Mouse (Mus musculus) natural killer cell, adult 2 months (primary cell): ENCODE data around the gene Olfr520.
"Not testable (repeated sequence)": the region's sequence is repeated elsewhere in the genome, so short reads cannot be mapped to it uniquely, and the experiment has no call there.

Experiments used
- DNase-seq, 2 experiments: peaks; one replicate each; pipeline ENCODE4 v3.0.0; 2022; ENCODE audit warnings: low spot score in 2 of 2

Olfr520 gene

DNA sequence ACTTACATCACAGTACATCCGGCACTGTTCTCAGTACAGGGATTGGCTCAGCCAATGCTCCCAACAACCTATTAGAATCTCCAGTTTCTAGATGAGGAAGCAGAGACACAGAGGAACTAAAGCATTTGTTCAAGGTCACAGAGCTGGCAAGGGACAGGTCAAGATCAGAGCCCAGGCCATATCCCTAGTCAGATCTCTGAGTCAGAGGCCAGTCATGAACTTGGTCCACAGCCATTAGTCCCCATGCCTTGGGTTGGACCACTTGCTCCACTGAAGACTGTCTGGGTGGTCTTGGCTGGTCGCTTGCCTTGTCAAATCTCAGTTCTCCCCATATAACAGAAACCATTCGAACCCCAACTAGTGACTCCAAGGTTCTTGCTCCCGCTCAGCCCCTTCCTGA is 17.6 kb upstream of the Olfr520 start:
- DNase-seq = no peak

DNA sequence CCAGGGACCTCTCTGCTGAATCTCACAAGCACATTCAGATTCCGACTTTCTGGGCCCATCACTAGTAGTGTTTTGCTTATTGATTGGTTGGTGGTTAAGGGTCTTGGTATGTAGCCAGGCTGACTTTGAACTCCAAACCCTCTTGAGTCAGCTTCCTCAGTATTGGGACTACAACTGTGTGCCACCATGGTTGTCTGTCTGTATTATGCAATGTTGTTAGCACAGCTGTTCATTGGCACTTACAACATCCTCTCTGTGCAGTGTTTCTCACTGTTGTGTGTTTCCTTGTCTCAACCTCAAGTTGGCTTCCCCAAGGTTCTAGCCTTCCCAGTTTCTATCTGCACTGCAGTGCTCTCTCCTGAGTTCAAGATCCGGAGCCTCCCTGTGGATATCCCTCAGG is 13.5 kb upstream of the Olfr520 start:
- DNase-seq = no peak

DNA sequence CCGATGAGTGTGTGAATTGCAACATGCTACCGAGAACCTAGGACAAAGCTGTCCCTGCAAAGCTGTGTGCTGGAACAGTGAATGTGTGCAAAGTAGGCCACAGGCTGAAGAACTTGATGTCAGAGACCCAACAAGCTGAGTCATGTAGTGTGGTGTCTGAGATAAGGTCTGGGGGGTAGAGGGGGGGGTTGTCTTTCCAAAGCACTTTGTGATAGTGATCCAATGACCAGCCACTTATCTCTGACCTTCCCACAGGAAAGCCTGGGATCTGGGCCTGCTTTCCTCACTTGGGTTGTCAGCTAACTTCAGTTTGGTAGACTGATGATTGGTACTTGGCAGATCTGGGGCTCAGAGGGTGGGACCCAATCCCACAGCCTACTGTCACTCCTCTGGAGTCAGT is 4.5 kb downstream of the Olfr520 start:
- DNase-seq = no peak

DNA sequence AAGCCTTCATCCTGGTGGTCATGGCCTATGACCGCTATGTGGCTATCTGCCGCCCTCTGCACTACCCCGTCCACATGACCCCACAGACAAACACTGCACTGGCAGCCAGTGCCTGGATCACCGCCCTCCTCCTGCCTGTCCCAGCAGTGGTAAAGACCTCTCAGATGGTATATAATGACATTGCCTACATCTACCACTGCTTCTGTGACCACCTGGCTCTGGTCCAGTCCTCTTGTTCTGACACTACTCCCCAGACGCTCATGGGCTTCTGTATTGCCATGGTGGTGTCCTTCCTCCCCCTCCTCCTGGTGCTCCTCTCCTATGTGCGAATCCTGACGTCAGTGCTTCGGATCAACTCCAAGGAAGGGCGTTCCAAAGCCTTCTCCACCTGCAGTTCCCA is 5.4 kb downstream of the Olfr520 start:
- not testable (repeated sequence) for DNase-seq

DNA sequence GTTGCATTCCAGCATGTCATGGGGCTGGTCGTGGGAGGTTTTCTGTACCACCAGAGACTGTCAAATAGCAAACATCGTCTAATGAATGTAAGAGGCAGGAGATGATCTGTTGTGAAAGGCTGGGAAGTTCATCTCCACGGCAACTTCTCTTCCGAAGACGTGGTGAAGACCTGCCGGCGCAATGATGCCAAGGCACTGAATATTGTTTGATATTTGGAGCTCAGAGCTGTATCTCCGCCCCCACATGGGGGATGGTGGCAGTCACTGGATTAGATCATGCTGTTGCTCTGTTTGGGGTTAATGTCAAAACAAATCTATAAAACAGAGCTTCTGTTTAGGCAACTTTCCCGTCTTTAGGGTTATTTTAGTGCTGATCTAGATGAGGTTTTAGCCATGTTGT is 9.2 kb downstream of the Olfr520 start:
- DNase-seq = no peak

DNA sequence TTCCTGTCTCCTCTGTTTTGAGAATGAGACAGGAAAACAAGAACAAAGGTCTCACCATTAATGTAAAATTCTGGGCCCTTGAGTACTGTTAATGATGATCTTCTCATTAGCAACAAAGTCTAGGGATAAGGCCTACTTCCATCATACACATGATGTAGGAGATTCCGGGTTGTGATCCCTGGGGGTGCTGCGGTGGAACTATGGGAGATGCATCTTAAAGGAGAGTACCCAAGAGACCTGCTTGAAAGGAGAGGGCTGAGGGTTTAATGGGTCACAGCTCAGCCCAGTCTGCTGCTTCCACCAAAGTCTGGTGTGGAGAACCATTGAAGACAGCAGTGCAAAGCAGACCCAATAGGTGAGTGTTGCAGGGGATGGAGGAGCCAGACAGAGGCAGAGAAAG is 33.1 kb downstream of the Olfr520 start, which contains the start of gene Olfr521:
Gene Olfr521, plus strand, starts transcription at position 301 of the 400 bp plus-strand sequence.
- DNase-seq = no peak

DNA sequence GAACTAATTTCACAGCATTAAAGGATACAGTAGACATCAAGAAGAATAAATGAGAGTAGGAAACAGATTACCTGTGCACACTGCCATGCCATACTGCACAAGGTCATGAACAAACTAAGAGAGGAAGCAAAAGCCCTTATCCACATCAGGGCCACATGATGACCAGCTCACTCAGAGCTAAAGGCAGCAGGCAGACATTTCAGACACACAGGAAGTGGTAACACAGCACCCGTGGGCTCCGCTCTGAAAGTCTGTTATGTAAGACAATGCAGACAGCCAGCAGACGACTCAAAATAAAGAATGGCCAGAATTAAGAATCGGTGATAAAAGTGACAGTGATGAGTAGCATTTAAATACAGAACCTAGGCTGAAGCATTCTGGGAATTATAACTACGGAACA is 51.3 kb downstream of the Olfr520 start:
- DNase-seq = peak; percentile 14 to 21

DNA sequence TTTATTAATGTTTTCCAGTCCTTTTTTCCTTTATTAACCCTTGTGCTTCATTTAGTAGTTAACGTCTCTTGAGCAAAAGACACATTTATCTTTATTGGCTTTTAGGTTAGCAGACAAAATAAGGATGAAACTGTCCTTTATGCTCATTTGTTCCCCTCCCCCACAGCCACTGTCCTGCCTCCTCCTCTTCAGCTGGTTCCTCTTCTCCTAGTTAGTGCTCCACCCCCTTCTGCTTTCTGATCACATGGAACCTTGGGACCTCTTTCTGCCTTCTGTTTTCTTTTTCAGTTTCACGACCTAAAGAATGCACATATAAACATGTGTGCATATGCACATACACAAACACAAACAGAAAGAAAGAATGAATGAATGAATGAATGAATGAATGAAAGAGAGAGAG is 51.8 kb downstream of the Olfr520 start:
- DNase-seq = peak in 1 of 2 experiments; percentile 12

DNA sequence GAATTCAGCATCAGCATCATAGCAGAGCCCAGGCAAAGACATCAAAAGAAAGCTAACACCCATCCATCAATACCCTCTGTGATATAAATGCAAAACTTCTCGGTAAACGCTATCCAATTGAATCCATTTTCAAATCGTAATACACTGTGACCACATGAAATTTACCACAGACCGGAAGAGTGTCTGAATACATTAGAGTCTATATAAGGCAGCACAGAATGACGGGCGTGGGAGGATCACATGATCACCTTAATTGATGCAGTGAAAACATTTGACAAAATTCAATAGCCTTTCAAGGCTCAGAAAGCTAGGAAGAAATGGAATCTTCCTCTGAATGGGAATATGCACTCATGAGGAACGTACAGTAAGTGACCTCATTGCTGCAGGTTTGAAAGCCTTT is 53.3 kb downstream of the Olfr520 start:
- no peak for DNase-seq

DNA sequence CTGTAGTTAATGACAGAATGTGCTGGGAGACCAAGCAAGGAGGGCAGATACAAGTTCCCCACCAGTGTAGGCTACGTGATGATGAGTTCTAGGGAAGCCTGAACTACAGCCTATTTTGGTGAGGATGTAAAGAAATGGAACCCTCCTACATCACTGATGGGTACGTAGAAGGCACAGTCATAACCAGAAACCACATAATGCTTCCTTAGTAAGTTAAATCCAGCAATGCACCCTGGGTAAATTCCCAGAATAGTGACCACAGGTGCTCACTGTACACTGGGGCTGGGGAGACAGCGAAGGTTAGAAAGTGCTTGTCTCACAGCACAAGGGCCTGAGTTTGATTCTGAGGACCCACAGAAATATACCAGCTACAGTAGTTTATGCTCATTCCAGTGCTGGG is 55.5 kb downstream of the Olfr520 start:
- no peak for DNase-seq
